Mouse (Mus musculus): ENCODE measurements around the gene Stkld1. TPM values are rescaled to one million over a fixed set of nuclear protein-coding genes. Genes with fewer than 3 reads are reported as not detected.

Gene Stkld1
- polyA plus RNA-seq, 1 experiment from 2014 or later, result 0.38 TPM

DNA sequence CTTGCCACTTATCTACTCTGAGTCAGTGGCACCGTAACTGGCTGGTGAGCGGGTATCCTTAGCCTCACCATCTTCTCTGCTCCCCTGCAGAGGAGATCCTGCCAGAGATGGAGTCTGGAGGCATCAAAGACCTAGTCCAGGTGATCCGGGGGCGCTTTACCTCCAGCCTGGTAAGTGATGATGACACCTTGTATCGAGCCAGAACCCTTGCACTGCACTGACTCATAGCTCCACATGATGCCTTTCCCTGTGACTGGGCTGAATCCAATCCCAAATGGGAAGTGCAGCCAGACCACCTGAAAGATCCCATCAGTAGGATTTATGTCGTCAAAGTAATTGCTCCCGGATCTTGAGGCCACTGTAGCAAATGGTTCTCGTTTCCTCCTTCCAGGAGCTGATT is 19.0 kb downstream of the Stkld1 start:
- no peak overlapping the region for H3K9ac ChIP-seq (ENCODE audit: low read depth, low read length)
- H3K9me3 ChIP-seq (replicated peaks; ENCODE audit: control insufficient read depth, low read length, poor library complexity, severe bottlenecking), result no peaks in the 10 kb centered on the region
- WGBS, result 95% methylated on average over 8 of the region's 8 CpGs
- no peak overlapping the region for H3K4me3 ChIP-seq (ENCODE audit: low read depth, low read length)
- no peak overlapping the region for H3K4me2 ChIP-seq (ENCODE audit: low read length)
- no peak for ATAC-seq
- H3K36me3 ChIP-seq (ENCODE audit: control insufficient read depth, insufficient read depth, low read length), result peaks cover 32% of the 10 kb centered on the region
- no peak overlapping the region for H3K27ac ChIP-seq (ENCODE audit: low read length)
- H3K4me1 ChIP-seq (ENCODE audit: control insufficient read depth, insufficient read depth, low read length), result no peaks in the 10 kb centered on the region
- H3K27me3 ChIP-seq (ENCODE audit: control insufficient read depth, insufficient read depth, low read depth, low read length), result no peaks in the 10 kb centered on the region

DNA sequence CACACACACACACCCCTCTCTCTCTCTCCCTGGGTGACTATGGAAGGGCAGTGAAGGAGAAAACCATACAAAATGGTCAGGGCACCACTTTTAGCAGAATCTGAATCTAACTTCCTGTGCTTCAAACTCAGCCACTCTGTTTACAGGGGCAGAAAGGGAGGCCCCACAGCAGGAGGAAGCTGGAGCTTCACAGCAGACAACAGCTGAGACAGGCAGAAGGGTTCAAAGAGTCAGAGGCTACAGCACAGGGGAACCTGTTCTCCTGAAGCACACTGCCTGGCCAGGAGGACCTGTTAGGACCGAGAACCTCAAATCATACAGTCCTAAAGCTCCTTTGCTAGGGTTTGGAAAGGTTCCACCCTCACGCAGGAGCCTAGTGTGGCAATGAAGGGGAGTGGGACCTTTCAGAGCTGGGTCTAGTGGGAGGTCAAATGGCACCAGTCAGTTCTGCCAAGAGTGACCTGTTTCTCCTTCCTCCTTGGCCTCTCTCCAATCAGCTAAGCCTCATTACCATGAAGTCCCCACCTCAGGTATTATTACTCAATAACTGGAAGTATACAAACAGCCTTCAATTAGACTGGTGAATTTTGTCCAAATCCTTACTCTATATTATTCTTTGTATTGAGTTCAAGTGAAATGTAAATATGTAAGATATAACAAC is 21.0 kb downstream of the Stkld1 start:
- WGBS, result 94% methylated on average over 2 of the region's 2 CpGs
- no peak for ATAC-seq
- Histone ChIP-seq H3K36me3 (ENCODE audit: control insufficient read depth, insufficient read depth, low read length) (peaks cover 42% of the 10 kb centered on the region), H3K9me3 (replicated peaks; ENCODE audit: control insufficient read depth, low read length, poor library complexity, severe bottlenecking) (no peaks in the 10 kb centered on the region), H3K27me3 (ENCODE audit: control insufficient read depth, insufficient read depth, low read depth, low read length) (no peaks in the 10 kb centered on the region), H3K9ac (ENCODE audit: low read depth, low read length) (no peak overlapping the region), H3K4me1 (ENCODE audit: control insufficient read depth, insufficient read depth, low read length) (no peaks in the 10 kb centered on the region), H3K4me2 (ENCODE audit: low read length) (no peak overlapping the region), H3K27ac (ENCODE audit: low read length) (no peak overlapping the region), H3K4me3 (ENCODE audit: low read depth, low read length) (no peak overlapping the region)

GRCm38 (mm10) chr2:26956811-26957487 is 23.1 kb downstream of the Stkld1 start:
- Histone ChIP-seq H3K9ac (ENCODE audit: low read depth, low read length) (no peak overlapping the region), H3K9me3 (replicated peaks; ENCODE audit: control insufficient read depth, low read length, poor library complexity, severe bottlenecking) (no peaks in the 10 kb centered on the region), H3K4me2 (ENCODE audit: low read length) (no peak overlapping the region), H3K36me3 (ENCODE audit: control insufficient read depth, insufficient read depth, low read length) (peaks cover 35% of the 10 kb centered on the region), H3K27me3 (ENCODE audit: control insufficient read depth, insufficient read depth, low read depth, low read length) (no peaks in the 10 kb centered on the region), H3K27ac (ENCODE audit: low read length) (no peak overlapping the region), H3K4me1 (ENCODE audit: control insufficient read depth, insufficient read depth, low read length) (peaks cover 8% of the 10 kb centered on the region), H3K4me3 (ENCODE audit: low read depth, low read length) (no peak overlapping the region)
- 95% methylated on average over 12 of the region's 12 CpGs for WGBS
- ATAC-seq, result no peak

GRCm38 (mm10) chr2:26957488-26957859 is 23.6 kb downstream of the Stkld1 start:
- ATAC-seq, result no peak
- WGBS, result 84% methylated on average over 2 of the region's 2 CpGs

DNA sequence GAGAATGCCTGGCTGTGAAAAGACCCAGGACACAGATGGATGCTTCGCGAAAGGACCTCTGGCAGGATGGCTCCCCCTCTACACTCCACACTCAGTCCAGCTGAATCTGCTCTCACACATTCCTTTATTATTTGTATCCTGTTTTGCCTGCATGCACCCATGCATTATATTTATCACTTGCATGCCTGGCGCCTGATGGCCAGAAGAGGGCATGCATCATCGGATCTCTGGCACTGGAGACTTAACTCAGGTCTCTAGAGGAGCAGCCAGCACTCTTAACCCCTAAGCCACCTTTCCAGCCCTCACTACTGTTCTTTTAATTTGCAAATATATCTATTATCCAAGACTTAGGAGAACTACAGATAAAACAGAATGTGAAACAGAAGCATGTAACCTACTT is 26.9 kb downstream of the Stkld1 start:
- H3K9me3 ChIP-seq (replicated peaks; ENCODE audit: control insufficient read depth, low read length, poor library complexity, severe bottlenecking), result no peaks in the 10 kb centered on the region
- H3K9ac ChIP-seq (ENCODE audit: low read depth, low read length), result no peak overlapping the region
- no peak overlapping the region for H3K27ac ChIP-seq (ENCODE audit: low read length)
- H3K27me3 ChIP-seq (ENCODE audit: control insufficient read depth, insufficient read depth, low read depth, low read length), result no peaks in the 10 kb centered on the region
- no peak for ATAC-seq
- peaks cover 20% of the 10 kb centered on the region for H3K36me3 ChIP-seq (ENCODE audit: control insufficient read depth, insufficient read depth, low read length)
- H3K4me3 ChIP-seq (ENCODE audit: low read depth, low read length), result no peak overlapping the region
- no peak overlapping the region for H3K4me2 ChIP-seq (ENCODE audit: low read length)
- 79% methylated on average over 4 of the region's 4 CpGs for WGBS
- H3K4me1 ChIP-seq (ENCODE audit: control insufficient read depth, insufficient read depth, low read length), result peaks cover 28% of the 10 kb centered on the region

More at GRCm38 (mm10) chr2:26957488-26957859, 23.6 kb downstream of the Stkld1 start:
- no peak overlapping the region for H3K4me2 ChIP-seq (ENCODE audit: low read length)
- no peak overlapping the region for H3K4me3 ChIP-seq (ENCODE audit: low read depth, low read length)
- H3K9ac ChIP-seq (ENCODE audit: low read depth, low read length), result no peak overlapping the region
- H3K27ac ChIP-seq (ENCODE audit: low read length), result no peak overlapping the region
- no peaks in the 10 kb centered on the region for H3K27me3 ChIP-seq (ENCODE audit: control insufficient read depth, insufficient read depth, low read depth, low read length)
- peaks cover 13% of the 10 kb centered on the region for H3K4me1 ChIP-seq (ENCODE audit: control insufficient read depth, insufficient read depth, low read length)
- no peaks in the 10 kb centered on the region for H3K9me3 ChIP-seq (replicated peaks; ENCODE audit: control insufficient read depth, low read length, poor library complexity, severe bottlenecking)
- peaks cover 35% of the 10 kb centered on the region for H3K36me3 ChIP-seq (ENCODE audit: control insufficient read depth, insufficient read depth, low read length)

- no peaks in the 10 kb centered on the region for H3K9me3 ChIP-seq (replicated peaks; ENCODE audit: control insufficient read depth, low read length, poor library complexity, severe bottlenecking)
- H3K4me3 ChIP-seq (ENCODE audit: low read depth, low read length), result peak within 1 kb of the TSS; percentile 58
- peak; percentile 99 for ATAC-seq
- no peaks in the 10 kb centered on the region for H3K27me3 ChIP-seq (ENCODE audit: control insufficient read depth, insufficient read depth, low read depth, low read length)
- under 1% methylated on average over 50 of the region's 50 CpGs for WGBS
- peak within 1 kb of the TSS; percentile 92 for H3K4me2 ChIP-seq (ENCODE audit: low read length)
- H3K27ac ChIP-seq (ENCODE audit: low read length), result peak within 1 kb of the TSS; percentile 91
- no peaks in the 10 kb centered on the region; the same call in 1 of the 2 replicates for H3K36me3 ChIP-seq (ENCODE audit: control insufficient read depth, insufficient read depth, low read length)
- H3K9ac ChIP-seq (ENCODE audit: low read depth, low read length), result peak within 1 kb of the TSS; percentile 75
- H3K4me1 ChIP-seq (ENCODE audit: control insufficient read depth, insufficient read depth, low read length), result peaks cover 28% of the 10 kb centered on the region
Measured at GRCm38 (mm10) chr2:26963923-26964723, 30.3 kb downstream of the Stkld1 start, which contains the start of gene Rexo4. Gene Rexo4 (minus strand): TSS chr2:26964386.

DNA sequence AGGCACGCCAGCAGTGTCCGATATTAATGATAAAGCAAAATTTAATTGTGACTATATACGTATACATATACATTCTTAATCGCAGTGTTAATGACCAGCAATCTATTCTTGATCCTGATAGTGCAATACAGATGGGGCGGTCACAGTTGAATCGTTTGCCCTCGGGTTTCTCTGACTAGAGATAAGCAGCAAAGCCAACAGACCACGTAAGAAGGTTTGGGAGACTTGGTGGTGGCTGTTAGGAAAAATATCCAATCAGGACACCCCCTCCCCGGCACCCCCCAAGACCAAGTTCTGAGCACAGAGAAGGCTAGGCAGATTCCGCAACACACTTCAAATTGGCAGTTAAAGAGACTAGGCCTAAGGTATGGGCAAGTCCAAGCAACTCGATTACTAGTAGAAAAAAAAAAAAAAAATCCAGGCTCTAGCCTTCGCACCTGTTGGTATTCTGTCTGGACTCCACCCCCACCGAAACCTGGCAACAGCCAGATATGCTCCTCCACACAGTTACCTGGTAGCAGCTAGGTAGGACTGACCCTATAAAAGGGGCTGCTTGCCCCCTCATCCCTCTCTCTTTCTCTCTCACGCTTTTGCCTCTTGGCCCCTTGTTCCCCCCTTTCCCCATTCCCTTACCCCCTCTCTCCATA is 31.0 kb downstream of the Stkld1 start:
- H3K4me1 ChIP-seq (ENCODE audit: control insufficient read depth, insufficient read depth, low read length), result peaks cover 28% of the 10 kb centered on the region
- ATAC-seq, result peak; percentile 60
- WGBS, result 19% methylated on average over 14 of the region's 14 CpGs

GRCm38 (mm10) chr2:26967262-26967661 is 33.4 kb downstream of the Stkld1 start:
- ATAC-seq, result no peak
- H3K9ac ChIP-seq (ENCODE audit: low read depth, low read length), result no peak overlapping the region
- H3K9me3 ChIP-seq (replicated peaks; ENCODE audit: control insufficient read depth, low read length, poor library complexity, severe bottlenecking), result no peaks in the 10 kb centered on the region
- H3K36me3 ChIP-seq (ENCODE audit: control insufficient read depth, insufficient read depth, low read length), result no peaks in the 10 kb centered on the region
- no peaks in the 10 kb centered on the region for H3K27me3 ChIP-seq (ENCODE audit: control insufficient read depth, insufficient read depth, low read depth, low read length)
- H3K4me3 ChIP-seq (ENCODE audit: low read depth, low read length), result no peak overlapping the region
- 77% methylated on average over 2 of the region's 2 CpGs for WGBS
- no peak overlapping the region for H3K27ac ChIP-seq (ENCODE audit: low read length)
- peaks cover 17% of the 10 kb centered on the region for H3K4me1 ChIP-seq (ENCODE audit: control insufficient read depth, insufficient read depth, low read length)
- no peak overlapping the region for H3K4me2 ChIP-seq (ENCODE audit: low read length)

More for the DNA sequence above, 31.0 kb downstream of the Stkld1 start:
- Histone ChIP-seq H3K9ac (ENCODE audit: low read depth, low read length) (peak overlapping the region; percentile 75), H3K36me3 (ENCODE audit: control insufficient read depth, insufficient read depth, low read length) (no peaks in the 10 kb centered on the region; the same call in 1 of the 2 replicates), H3K9me3 (replicated peaks; ENCODE audit: control insufficient read depth, low read length, poor library complexity, severe bottlenecking) (no peaks in the 10 kb centered on the region), H3K4me2 (ENCODE audit: low read length) (peak overlapping the region; percentile 92), H3K27ac (ENCODE audit: low read length) (peak overlapping the region; percentile 91), H3K4me3 (ENCODE audit: low read depth, low read length) (peak overlapping the region; percentile 58), H3K27me3 (ENCODE audit: control insufficient read depth, insufficient read depth, low read depth, low read length) (no peaks in the 10 kb centered on the region)

Data from midbrain, embryonic 16.5 days (tissue).